Mouse (Mus musculus): ENCODE results near the gene Ifitm1. TPM values are rescaled to one million over a fixed set of nuclear protein-coding genes. Genes with fewer than 3 reads are reported as not detected.

The Ifitm1 gene
- polyA plus RNA-seq, 1 experiment from 2014 or later: 24.0 TPM

DNA sequence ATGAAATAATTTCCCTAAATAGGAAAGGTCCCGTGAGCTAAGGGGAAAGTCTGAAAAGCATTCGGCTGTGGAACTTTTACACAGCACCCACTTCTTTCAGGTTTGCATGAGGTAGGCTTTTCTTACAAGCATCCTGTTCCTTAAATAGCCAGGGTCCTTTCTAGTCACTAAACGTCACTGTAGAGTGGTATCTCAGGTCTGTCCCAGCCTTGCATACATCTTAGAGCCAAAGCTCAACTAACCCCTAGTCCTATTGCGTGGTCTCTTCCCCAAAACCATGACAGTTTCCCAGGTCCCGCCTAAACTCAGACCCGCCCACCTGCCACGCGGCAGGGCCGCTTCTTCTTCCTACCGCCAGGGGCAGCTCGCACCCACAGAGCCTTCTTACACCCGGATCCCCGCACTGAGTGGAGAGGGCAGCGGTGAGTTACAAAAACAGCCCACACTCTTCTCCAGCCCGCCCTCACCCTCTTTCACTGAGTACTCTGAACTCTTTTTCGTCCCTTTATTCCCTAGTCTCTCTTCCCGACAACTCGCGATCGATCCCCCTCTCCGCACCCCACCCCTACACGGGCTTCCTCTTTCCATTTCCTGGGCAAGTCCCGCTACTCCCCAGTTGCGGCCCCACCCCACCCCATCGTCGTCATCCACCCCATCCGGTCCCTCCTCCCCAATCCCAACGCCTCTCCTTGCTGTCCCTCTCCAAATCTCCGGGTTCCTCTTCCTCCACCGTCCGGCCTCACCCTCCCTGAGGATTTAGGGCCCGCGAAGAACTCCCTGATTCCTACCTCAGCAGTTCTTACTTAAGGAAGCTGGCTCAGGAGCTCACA, 25.6 kb upstream of the Ifitm1 start, which contains the start of gene Pgghg:
TSS of gene Pgghg (plus strand) at position 170 of the 830 bp plus-strand sequence.
- peak within 1 kb of the TSS; percentile 77 for H3K4me2 ChIP-seq
- peak within 1 kb of the TSS; percentile 84 for H3K27ac ChIP-seq
- H3K4me3 ChIP-seq (replicated peaks): peak within 1 kb of the TSS; percentile 64
- peaks cover 47% of the 10 kb centered on the region for H3K4me1 ChIP-seq (replicated peaks)
- DNase-seq: peak; percentile 69
- 2% methylated on average over 33 of the region's 33 CpGs for WGBS (ENCODE audit: insufficient replicate concordance)
- H3K36me3 ChIP-seq: peaks cover 18% of the 10 kb centered on the region
- H3K27me3 ChIP-seq: peaks cover 12% of the 10 kb centered on the region
- peak; percentile 86 for ATAC-seq (ENCODE audit: low read depth)
- H3K9me3 ChIP-seq (replicated peaks): no peaks in the 10 kb centered on the region
- peak within 1 kb of the TSS; percentile 73 for H3K9ac ChIP-seq

DNA sequence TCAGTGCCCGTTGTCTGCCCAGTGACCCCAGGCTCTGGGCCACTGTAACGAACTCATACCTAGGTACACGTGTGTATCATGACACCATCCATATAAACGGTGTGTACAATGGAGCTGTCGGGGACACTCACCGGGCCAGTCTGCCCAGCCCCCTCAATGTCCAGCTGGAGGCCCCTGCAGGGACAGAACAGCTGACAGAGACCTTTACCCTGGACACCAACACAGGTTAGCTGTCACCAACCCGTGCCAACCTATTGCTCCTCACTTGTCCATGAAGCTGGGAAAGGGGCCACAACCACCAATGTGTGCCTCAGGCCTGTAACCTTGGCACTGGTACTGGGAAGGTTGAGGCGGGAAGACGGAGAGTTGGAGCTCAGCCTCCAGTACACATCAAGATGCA, 24.7 kb upstream of the Ifitm1 start:
- Histone ChIP-seq H3K36me3 (peaks cover 20% of the 10 kb centered on the region), H3K27me3 (0 out of 2 replicates have a peak, but pooled peaks cover 4% of the 10 kb centered on the region), H3K27ac (peak overlapping the region; percentile 84), H3K4me3 (replicated peaks) (peak overlapping the region; percentile 64), H3K4me2 (peak overlapping the region; percentile 77), H3K9ac (peak overlapping the region; percentile 73), H3K4me1 (replicated peaks) (peaks cover 56% of the 10 kb centered on the region), H3K9me3 (replicated peaks) (no peaks in the 10 kb centered on the region)
- WGBS (ENCODE audit: insufficient replicate concordance): 52% methylated on average over 9 of the region's 9 CpGs
- no peak for DNase-seq
- ATAC-seq (ENCODE audit: low read depth): no peak

DNA sequence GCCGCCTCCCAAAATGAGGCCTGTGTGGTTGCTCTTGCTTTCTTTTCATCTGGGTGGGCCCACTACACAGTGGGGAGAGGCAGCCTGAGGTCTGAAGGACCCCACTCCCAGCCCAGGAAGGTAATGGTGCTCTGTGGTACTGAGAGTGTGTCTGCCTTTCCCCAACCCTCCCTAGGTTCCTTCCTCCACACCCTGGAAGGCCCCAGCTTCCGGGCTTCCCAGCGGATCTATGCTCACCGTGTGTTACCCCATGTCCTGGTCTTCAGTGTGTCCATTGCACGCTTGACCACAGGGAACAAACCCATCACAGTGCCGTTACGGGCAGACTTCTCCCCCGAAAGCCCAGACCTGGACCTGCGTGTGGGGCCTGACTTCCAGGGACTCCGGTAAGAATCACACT, 24.2 kb upstream of the Ifitm1 start:
- 76% methylated on average over 10 of the region's 10 CpGs for WGBS (ENCODE audit: insufficient replicate concordance)
- DNase-seq: no peak

GRCm38 (mm10) chr7:140943356-140943755, 23.7 kb upstream of the Ifitm1 start:
- H3K4me2 ChIP-seq: no peak overlapping the region
- DNase-seq: no peak
- peak overlapping the region; percentile 84; the same call in 1 of the 2 replicates for H3K27ac ChIP-seq
- H3K9ac ChIP-seq: no peak overlapping the region
- H3K27me3 ChIP-seq: 0 out of 2 replicates have a peak, but pooled peaks cover 4% of the 10 kb centered on the region
- no peak overlapping the region for H3K4me3 ChIP-seq (replicated peaks)
- ATAC-seq (ENCODE audit: low read depth): no peak
- H3K9me3 ChIP-seq (replicated peaks): no peaks in the 10 kb centered on the region
- H3K4me1 ChIP-seq (replicated peaks): peaks cover 66% of the 10 kb centered on the region
- peaks cover 26% of the 10 kb centered on the region for H3K36me3 ChIP-seq
- WGBS (ENCODE audit: insufficient replicate concordance): 70% methylated on average over 4 of the region's 4 CpGs

More for the DNA sequence above, 24.2 kb upstream of the Ifitm1 start:
- no peak overlapping the region; the same call in 1 of the 2 replicates for H3K4me2 ChIP-seq
- H3K9ac ChIP-seq: no peak overlapping the region; the same call in 1 of the 2 replicates
- no peaks in the 10 kb centered on the region for H3K9me3 ChIP-seq (replicated peaks)
- peak overlapping the region; percentile 64; the same call in 1 of the 2 replicates for H3K4me3 ChIP-seq (replicated peaks)
- H3K27me3 ChIP-seq: 0 out of 2 replicates have a peak, but pooled peaks cover 4% of the 10 kb centered on the region
- H3K27ac ChIP-seq: peak overlapping the region; percentile 84; the same call in 1 of the 2 replicates
- ATAC-seq (ENCODE audit: low read depth): no peak
- H3K4me1 ChIP-seq (replicated peaks): peaks cover 60% of the 10 kb centered on the region
- peaks cover 22% of the 10 kb centered on the region for H3K36me3 ChIP-seq

DNA sequence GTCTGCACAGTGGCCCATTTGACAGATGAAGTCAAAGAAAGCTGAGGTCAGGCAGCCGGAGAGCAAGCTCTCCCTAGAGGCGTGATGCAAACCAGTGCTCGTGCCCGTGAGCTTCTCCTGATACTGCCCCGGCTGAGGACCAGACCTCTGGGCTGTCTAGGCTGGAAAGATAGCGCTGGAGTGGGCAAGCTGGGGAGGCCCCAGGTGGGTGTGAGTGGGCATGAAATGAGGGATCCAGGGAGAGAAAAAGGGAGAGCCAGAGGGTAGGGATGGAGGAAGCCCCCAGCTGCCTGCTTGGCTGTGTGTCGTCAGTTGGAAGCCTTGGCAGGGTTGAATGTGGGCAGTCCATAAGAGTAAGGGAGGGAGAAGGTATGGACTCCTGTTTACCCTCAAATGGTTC, 22.8 kb upstream of the Ifitm1 start:
- Histone ChIP-seq H3K9me3 (replicated peaks) (no peaks in the 10 kb centered on the region), H3K4me3 (replicated peaks) (no peak overlapping the region), H3K4me2 (no peak overlapping the region), H3K27me3 (0 out of 2 replicates have a peak, but pooled peaks cover under 1% of the 10 kb centered on the region), H3K27ac (no peak overlapping the region), H3K36me3 (peaks cover 35% of the 10 kb centered on the region), H3K9ac (no peak overlapping the region), H3K4me1 (replicated peaks) (peaks cover 65% of the 10 kb centered on the region)
- WGBS (ENCODE audit: insufficient replicate concordance): 77% methylated on average over 7 of the region's 7 CpGs
- no peak for DNase-seq
- no peak for ATAC-seq (ENCODE audit: low read depth)

DNA sequence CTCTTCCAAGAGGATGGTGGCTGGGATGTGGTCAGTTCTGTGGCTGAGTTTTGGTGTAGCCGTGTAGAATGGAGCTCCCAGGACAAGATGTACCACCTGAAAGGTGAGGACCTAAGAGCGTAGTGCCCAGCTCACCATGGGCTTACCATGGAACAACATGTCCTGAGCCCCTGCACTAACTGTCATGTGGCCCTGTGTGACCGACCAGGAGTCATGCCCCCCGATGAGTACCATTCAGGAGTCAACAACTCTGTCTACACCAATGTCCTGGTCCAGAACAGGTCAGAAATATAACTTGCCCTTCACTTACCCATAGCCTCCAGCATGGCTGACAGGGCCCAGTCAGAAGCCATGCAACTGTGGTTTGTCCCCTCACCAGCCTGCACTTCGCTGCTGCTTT, 21.8 kb upstream of the Ifitm1 start:
- WGBS (ENCODE audit: insufficient replicate concordance): 75% methylated on average over 5 of the region's 5 CpGs

GRCm38 (mm10) chr7:140946311-140946710, 20.7 kb upstream of the Ifitm1 start:
- ATAC-seq (ENCODE audit: low read depth) (no peak), DNase-seq (no peak)
- Histone ChIP-seq H3K36me3 (peaks cover 39% of the 10 kb centered on the region), H3K9ac (no peak overlapping the region), H3K4me2 (no peak overlapping the region), H3K9me3 (replicated peaks) (no peaks in the 10 kb centered on the region), H3K4me1 (replicated peaks) (peaks cover 64% of the 10 kb centered on the region), H3K27ac (no peak overlapping the region), H3K4me3 (replicated peaks) (no peak overlapping the region), H3K27me3 (no peaks in the 10 kb centered on the region)
- WGBS (ENCODE audit: insufficient replicate concordance): 75% methylated on average over 10 of the region's 10 CpGs

More for the DNA sequence above, 21.8 kb upstream of the Ifitm1 start:
- DNase-seq (no peak), ATAC-seq (ENCODE audit: low read depth) (no peak)
- Histone ChIP-seq H3K9me3 (replicated peaks) (no peaks in the 10 kb centered on the region), H3K36me3 (peaks cover 38% of the 10 kb centered on the region), H3K4me1 (replicated peaks) (peaks cover 62% of the 10 kb centered on the region), H3K27me3 (no peaks in the 10 kb centered on the region), H3K9ac (no peak overlapping the region), H3K27ac (no peak overlapping the region), H3K4me2 (no peak overlapping the region), H3K4me3 (replicated peaks) (no peak overlapping the region)

- no peaks in the 10 kb centered on the region for H3K27me3 ChIP-seq
- peaks cover 62% of the 10 kb centered on the region for H3K4me1 ChIP-seq (replicated peaks)
- 24% methylated on average over 7 of the region's 7 CpGs for WGBS (ENCODE audit: insufficient replicate concordance)
- H3K27ac ChIP-seq: peak overlapping the region; percentile 31; the same call in 1 of the 2 replicates
- peaks cover 39% of the 10 kb centered on the region for H3K36me3 ChIP-seq
- H3K9ac ChIP-seq: 0 out of 2 replicates have a peak overlapping the region, but pooled peaks have one; percentile 17
- no peak overlapping the region for H3K4me3 ChIP-seq (replicated peaks)
- H3K4me2 ChIP-seq: no peak overlapping the region
- no peak for DNase-seq
- H3K9me3 ChIP-seq (replicated peaks): no peaks in the 10 kb centered on the region
- 0 out of 2 replicates have a peak, but pooled peaks have one; percentile 10 for ATAC-seq (ENCODE audit: low read depth)
Observed at GRCm38 (mm10) chr7:140946980-140947379, 20.0 kb upstream of the Ifitm1 start.

DNA sequence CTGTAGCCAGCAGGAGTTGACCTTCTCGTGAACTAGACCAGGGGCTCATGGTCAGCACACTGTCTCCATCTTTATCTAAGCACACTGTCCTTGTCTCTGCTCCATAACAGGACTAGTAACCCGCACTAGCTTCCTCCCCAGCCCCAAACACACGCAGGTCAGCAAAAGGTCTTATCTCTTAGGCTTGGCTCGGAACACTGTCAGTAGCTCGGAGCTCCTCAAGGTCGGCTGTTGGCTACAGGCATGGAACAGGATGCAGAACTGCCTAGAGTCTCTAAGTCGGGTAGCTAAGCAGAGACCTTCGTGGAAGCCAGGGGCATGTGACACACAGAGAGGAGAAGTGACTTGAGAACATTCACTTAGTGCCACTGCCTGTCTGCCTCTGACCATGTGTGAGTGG, 18.9 kb upstream of the Ifitm1 start:
- H3K4me1 ChIP-seq (replicated peaks): peaks cover 57% of the 10 kb centered on the region
- ATAC-seq (ENCODE audit: low read depth) (0 out of 2 replicates have a peak, but pooled peaks have one; percentile 19), DNase-seq (no peak)
- H3K27ac ChIP-seq: peak overlapping the region; percentile 31; the same call in 1 of the 2 replicates
- 28% methylated on average over 8 of the region's 8 CpGs for WGBS (ENCODE audit: insufficient replicate concordance)
- no peak overlapping the region for H3K4me3 ChIP-seq (replicated peaks)
- H3K9ac ChIP-seq: no peak overlapping the region
- no peak overlapping the region for H3K4me2 ChIP-seq
- H3K36me3 ChIP-seq: peaks cover 43% of the 10 kb centered on the region
- no peaks in the 10 kb centered on the region for H3K9me3 ChIP-seq (replicated peaks)
- no peaks in the 10 kb centered on the region for H3K27me3 ChIP-seq

GRCm38 (mm10) chr7:140949255-140949654, 17.8 kb upstream of the Ifitm1 start:
- WGBS (ENCODE audit: insufficient replicate concordance): 68% methylated on average over 6 of the region's 6 CpGs
- Histone ChIP-seq H3K27me3 (no peaks in the 10 kb centered on the region), H3K9ac (no peak overlapping the region), H3K4me3 (replicated peaks) (no peak overlapping the region), H3K4me2 (no peak overlapping the region), H3K9me3 (replicated peaks) (no peaks in the 10 kb centered on the region), H3K4me1 (replicated peaks) (peaks cover 59% of the 10 kb centered on the region), H3K36me3 (peaks cover 39% of the 10 kb centered on the region), H3K27ac (no peak overlapping the region)
- no peak for DNase-seq
- no peak for ATAC-seq (ENCODE audit: low read depth)

DNA sequence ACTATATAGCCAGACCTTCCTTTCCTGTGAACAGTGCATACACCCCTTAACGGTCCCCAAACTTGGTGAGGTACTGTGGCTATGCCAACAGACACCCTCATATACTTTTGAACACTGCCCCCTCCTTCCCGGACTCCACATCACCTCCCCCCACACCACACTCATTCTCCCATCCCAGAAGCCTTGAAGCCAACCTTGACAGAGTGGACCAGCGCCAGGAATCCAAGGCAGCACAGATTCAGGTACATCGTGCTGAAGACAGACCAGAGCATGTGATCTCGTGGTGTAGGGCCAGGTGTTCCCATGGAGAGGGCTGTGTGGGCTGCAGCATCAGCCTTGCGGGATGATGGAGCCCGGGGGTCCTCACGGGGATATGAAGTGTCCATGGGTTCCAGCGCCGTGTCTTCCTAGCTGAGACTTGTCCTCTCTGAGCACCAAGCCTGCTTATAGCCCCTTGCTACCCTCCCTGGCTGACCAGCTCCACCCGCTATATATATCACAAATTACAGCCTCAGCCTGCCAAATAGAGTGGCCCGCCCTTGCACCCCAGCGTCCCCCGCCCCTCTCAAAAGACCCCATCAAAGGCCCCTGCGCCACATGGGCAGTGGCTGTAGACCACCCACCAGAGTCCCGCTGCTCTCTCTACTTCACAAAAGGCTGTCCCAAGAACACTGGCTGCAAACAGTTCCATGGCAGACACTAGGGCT, 17.0 kb upstream of the Ifitm1 start, which contains the start of gene Ifitm5:
TSS of gene Ifitm5 (minus strand) at position 468 of the 707 bp plus-strand sequence.
- DNase-seq (no peak), ATAC-seq (ENCODE audit: low read depth) (no peak)
- peaks cover 65% of the 10 kb centered on the region for H3K4me1 ChIP-seq (replicated peaks)
- no peak within 1 kb of the TSS for H3K9ac ChIP-seq
- no peak within 1 kb of the TSS for H3K4me3 ChIP-seq (replicated peaks)
- H3K27ac ChIP-seq: 0 out of 2 replicates have a peak within 1 kb of the TSS, but pooled peaks have one; percentile 22
- H3K27me3 ChIP-seq: no peaks in the 10 kb centered on the region
- 77% methylated on average over 16 of the region's 16 CpGs for WGBS (ENCODE audit: insufficient replicate concordance)
- H3K9me3 ChIP-seq (replicated peaks): no peaks in the 10 kb centered on the region
- H3K36me3 ChIP-seq: peaks cover 36% of the 10 kb centered on the region
- no peak within 1 kb of the TSS for H3K4me2 ChIP-seq

Data from liver, embryonic 13.5 days (tissue).